Mouse (Mus musculus): ENCODE measurements around the gene Olfr543.
"Not testable (repeated sequence)": the region's sequence is repeated elsewhere in the genome, so short reads cannot be mapped to it uniquely, and the experiment has no call there.

Gene Olfr543

GRCm38 (mm10) chr7:102481579-102481978 is at the start of gene Olfr543:
Gene Olfr543 (minus strand): TSS chr7:102481679.
- no peak for DNase-seq

DNA sequence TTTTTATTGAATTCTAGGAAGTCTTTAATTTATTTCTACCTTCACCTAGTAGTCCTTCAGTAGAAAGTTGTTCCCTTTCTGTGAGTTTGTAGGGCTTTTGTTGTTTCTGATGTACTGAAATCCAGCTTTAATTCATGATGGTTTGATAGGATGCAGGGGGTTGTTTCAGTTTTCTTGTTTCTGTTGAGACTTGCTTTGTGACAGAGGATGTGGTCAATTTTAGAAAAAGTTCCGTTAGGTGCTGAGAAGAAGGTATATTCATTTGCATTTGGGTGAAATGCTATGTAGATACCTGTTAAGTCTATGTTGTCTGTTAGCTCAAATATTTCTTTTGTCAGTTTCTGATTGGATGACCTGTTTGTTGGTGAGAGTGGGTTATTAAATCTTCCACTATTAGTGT is 47.6 kb upstream of the Olfr543 start:
- DNase-seq: no peak

DNA sequence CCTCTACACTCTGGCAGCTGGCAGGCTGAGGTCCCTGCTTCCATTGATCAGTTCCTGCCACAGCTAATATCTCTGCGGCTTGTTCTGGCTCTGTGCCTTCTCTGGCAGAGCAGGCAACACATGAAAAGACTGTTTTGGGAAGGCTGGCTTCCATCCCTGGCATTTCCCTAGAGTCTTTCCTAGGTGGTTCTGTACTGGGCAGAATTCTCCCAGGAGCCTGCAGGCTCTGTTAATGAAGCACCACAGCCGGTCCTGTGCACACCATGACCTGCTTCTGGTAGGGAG is 35.5 kb upstream of the Olfr543 start:
- no peak for DNase-seq

DNA sequence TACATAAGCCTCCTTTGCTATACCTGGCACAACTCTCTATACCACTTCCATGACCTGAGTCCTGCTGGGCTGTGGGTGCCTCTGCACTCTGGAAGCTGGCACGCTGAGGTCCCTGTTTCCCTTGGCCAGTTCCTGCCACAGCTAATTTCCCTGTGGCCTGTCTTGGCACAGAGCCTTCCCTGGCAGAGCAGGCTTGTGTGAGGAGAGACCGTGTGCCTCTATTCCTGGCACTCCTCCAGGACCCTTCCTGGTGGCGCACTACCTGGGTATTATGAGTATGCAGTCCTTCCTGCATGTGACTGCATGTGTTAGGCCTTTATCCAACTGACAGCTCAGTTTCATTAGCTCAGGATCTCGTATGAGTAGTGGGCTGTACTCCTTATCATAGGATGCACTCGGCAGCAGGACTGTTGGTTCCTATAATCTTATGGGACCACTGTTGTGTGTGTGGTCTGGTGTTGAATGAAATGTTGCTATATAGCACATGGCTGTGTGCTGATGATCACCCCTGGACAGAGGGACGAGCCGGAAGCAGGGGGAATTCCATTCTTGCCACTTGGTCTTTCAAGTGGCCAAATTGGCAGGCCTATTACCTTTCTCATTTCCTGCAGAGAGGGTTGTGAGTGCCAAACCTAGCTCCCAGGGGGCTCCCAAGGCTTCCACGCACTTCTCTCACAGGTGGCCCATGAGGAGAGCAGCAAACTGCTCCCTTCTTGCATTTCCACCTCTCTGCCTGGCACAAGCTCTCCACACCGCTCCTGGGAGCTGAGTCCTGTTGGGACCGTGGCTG is 35.0 kb upstream of the Olfr543 start:
- DNase-seq: no peak

- no peak for DNase-seq
Measured at GRCm38 (mm10) chr7:102514144-102514543, 32.7 kb upstream of the Olfr543 start.

DNA sequence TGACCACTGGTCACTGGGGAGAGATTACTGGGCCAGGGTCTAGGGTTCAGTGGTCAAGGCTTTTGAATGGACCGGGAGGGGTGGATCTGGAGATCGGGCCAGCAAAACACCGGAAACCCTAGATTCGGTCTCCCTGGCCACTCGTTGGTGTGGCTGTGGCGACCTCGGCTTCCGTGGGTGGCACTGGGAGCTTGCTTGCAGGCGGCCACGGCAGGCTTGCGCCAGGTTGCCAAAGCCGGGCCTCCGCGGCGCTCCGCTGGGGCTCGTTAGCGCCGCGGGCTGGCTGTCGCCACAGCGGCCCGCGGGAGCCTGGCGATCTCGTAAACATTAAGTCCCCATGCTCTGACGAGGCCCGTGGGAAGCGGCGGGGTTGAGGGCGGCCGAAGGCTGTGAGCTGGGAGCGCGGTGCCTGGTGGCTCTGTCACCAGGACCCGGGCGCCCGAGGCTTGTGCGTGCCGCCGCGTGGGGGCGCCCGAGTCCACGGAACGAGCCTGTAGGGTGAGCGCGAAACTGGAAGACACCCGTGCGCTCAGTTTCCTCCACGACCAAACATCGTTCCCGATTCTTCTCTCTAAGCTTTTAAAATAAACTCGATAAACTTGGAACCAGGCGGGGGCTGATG is 31.4 kb upstream of the Olfr543 start:
- peak; percentile 93 for DNase-seq

DNA sequence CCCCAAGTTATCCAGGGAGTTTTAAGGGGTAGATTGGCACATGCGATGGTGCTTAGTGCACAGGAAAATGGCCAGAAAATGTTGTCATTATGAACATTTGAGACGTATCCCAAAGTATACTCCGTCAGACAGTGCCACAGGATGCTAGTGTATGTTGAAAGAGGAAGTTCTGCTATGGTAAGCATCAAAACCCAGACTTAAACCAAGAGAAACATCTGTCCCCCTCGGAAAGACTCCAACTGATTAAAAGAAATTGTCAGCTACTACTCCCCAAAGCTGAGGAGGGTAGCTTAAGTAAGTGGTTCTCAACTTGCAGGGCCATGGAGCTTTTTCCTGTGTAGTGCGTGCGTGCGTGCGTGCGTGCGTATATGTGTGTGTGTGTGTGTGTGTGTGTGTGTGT is 30.4 kb upstream of the Olfr543 start:
- DNase-seq: no peak

- no peak for DNase-seq
Measured at GRCm38 (mm10) chr7:102509726-102510125, 28.2 kb upstream of the Olfr543 start.

- DNase-seq: no peak
Measured at GRCm38 (mm10) chr7:102508666-102509065, 27.2 kb upstream of the Olfr543 start.

GRCm38 (mm10) chr7:102508066-102508465 is 26.6 kb upstream of the Olfr543 start:
- DNase-seq: no peak

DNA sequence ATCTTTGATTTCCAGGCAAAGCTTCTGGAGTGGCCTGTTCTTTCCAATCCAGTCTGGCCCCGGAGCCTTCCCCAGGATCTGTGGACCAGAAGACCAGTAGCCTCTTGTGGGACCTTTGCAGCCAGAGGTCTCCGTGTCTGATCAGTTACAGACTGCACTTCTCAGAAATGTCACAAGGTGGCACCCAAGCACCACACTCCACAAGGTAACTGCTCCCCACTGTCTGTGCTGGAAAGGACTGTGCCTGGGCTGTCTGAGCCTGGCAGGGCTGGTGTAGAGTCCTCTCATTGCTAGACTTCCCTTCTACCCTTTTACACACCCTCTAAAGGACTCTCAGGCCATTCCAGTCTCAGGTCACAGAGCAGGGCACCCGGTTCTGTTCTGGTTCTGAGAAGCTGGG is 25.4 kb upstream of the Olfr543 start:
- peak; percentile 73 for DNase-seq

DNA sequence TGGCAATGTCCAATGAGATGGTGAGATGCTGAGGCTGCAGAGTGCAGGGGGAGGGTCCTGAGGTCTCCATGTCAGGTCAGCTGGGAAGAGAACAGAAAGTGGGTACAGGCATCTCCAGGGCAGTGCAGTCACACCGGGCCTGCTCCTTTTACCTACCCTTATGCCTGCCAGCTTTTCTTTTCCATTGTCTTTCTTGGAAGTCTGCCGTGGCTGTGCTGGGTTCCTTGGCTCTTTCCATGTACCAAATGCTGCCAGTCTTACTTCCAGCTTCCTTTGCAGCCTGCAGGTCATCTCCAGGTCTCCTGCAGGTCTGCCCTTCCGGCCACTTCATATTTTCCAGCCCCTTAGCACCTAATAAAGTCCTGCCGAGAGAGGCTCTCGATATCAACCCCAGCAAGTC is 20.5 kb upstream of the Olfr543 start:
- DNase-seq: no peak

DNA sequence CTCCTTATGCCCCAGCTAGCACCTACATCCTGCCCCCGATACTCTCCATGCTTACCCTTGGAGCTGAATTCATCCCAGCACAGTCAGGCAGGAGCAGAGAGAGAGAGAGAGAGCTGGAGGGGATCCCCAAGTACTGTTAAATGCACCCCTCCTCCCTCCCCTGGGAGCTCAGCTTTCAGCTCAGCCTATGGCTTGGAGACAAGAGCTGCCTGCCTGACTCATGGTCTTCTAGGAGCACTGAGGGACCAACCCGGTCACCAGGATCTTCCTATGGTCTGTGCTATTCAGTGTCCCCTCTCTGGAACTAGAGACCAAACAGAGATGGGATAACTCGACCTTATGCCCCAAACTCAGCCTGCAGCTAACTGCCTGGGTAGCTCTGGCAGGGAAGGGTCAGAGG is 18.0 kb upstream of the Olfr543 start, which contains the start of gene Olfr545:
Olfr545 (minus strand) TSS at position 101 of the 400 bp plus-strand sequence.
- DNase-seq: no peak

- not testable (repeated sequence) for DNase-seq
Measured at GRCm38 (mm10) chr7:102494416-102494815, 12.9 kb upstream of the Olfr543 start.

DNA sequence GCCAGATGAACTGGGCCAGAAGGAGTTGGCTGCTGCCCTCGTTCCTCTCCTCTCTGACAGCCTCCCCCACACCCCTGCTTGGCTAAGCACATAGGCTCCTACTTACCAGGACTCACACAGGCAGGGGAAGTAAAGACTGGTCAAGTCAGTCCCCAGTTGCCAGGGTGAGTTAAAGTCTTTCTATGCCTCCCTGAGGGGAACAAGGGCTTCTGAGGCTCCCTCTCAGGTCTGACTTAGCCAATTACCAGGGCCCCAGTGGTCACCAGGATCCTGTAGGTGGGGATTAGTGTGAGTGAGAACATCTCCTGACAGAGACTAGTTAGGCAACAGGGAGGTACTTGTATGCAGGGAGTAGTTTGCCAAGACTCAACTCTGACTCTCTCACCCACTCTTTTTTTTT is 6.7 kb upstream of the Olfr543 start, which contains the start of gene Olfr544:
Olfr544 (minus strand) TSS at position 153 of the 400 bp plus-strand sequence.
- DNase-seq: no peak

- DNase-seq: no peak
Measured at GRCm38 (mm10) chr7:102486105-102486504, 4.6 kb upstream of the Olfr543 start.

GRCm38 (mm10) chr7:102484766-102485165 is 3.3 kb upstream of the Olfr543 start:
- not testable (repeated sequence) for DNase-seq

DNA sequence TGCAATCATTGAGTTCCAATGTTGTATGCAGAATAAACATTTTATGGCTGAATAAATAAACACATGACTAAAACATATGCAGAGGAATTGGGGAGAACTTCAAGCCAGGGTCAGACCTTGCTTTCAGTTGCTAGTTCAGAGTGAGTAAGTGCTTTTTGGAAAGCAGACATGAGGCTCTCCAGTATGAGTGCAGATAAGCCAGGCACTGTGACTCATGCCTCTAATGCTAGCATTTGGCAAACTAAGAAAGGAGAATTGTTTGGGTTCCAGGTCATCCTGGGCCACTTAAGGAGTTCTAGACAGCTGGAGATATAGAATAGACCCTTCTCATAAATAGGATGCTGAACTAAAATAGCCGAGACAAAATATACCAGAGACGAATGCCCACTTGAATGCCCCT is 2.2 kb upstream of the Olfr543 start:
- DNase-seq: no peak

DNA sequence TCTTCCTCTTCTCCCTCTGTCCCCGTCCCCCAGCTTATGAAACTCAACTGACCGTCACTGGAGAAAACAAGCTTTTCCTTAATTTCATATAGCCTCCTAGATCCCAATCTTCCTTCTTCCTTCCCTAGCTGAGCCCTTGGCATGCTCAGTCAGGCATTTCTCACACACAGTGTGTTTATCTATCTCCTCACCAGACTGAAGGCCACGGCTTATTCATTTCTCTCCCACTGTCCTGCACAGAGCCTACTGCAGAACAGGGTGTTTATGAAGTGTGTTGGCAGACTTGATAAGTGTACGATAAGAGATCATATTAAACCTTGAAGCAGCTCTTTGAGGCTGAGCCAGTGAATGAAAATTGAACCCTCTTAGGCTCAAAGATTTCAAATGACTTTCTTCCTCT is 658 bp downstream of the Olfr543 start:
- DNase-seq: no peak

DNA sequence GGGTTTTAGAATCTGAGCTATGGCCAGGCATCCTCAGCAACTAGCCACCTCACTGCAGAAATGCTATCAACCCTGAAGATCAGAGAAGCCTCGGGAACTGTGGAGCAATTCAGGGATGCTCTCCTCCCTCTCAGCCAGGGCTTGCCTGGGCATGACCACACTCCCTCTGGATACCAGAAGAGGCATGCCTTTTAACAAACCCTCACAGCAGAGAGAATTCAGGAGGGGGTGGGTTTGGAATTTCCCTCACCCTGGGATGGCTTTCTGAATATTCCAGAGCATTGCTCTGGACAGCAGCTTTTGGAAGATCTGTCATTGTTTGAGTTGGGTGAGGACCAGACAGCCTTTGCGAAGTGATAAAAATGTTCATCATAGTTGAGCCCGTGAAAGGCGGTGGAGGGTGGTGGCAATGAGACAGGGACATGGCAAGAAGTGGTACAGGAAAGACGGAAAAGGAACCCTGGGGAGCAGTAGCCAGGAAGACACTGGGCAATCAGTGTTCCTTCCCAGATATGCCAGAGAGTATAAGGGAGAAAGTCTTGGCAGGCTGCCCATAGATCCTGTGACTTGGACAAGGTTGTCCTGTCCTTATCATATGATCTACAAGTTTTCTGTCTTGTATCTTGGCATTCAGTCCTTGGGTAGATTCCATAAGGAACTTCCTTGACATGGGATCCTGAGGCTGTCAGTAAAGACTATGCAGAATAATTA is 2.0 kb downstream of the Olfr543 start:
- peak; percentile 4 for DNase-seq

DNA sequence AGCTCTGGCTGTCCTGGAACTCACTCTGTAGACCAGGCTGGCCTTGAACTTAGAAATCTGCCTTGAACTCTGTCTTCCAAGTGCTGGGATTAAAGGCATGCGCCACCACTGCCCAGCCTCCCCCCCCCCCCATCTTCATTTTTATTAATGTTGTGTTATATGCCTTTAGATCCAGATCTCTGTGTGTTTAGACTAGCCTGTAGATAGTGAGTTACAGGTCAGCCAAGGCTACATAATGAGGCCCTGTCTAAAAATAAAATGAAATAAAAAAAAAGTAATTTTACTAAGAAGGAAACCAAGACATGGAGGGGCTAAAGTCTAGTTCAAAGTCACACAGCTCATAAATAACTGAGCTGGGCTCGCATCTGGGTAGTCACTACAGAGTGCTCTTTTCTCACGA is 2.6 kb downstream of the Olfr543 start:
- DNase-seq: no peak

GRCm38 (mm10) chr7:102478425-102478824 is 3.1 kb downstream of the Olfr543 start:
- DNase-seq: no peak

GRCm38 (mm10) chr7:102477377-102477776 is 4.1 kb downstream of the Olfr543 start:
- DNase-seq: peak; percentile 4

- no peak for DNase-seq
Measured at GRCm38 (mm10) chr7:102476601-102477000, 4.9 kb downstream of the Olfr543 start.

Measured in embryo, embryonic 11 days (tissue).